Mouse (Mus musculus) midbrain, postnatal 0 days (tissue): Measurements from ENCODE around the gene Lrrc55. TPM values are rescaled to one million over a fixed set of nuclear protein-coding genes. Genes with fewer than 3 reads are reported as not detected.

Source experiments
- ATAC-seq: fragments of 200-750 bp; cut with Nextera tagmentation; 2 replicates; pipeline ENCODE4 v1.8.0; 2017; ENCODE audit warnings: moderate number of reproducible peaks, mild to moderate bottlenecking, moderate TSS enrichment, moderate library complexity; ENCODE audit not compliant: low FRiP score
- DNase-seq: peaks from one replicate; pipeline ENCODE4 v3.0.0-alpha.2; 2015; ENCODE audit warnings: low spot score
- H3K27ac ChIP-seq: fragments of 300-500 bp; sonication (generic); 2 replicates; pipeline ENCODE4 v1.5.1; 2014; ENCODE audit warnings: low read depth, mild to moderate bottlenecking, low read length, mixed read lengths
- H3K27me3 ChIP-seq: fragments of 300-500 bp; sonication (generic); 2 replicates; pipeline ENCODE4 v1.6.1; 2014; ENCODE audit warnings: low read length, control low read depth, mixed read lengths; ENCODE audit not compliant: insufficient read depth
- H3K36me3 ChIP-seq: fragments of 300-500 bp; sonication (generic); 2 replicates; pipeline ENCODE4 v1.6.1; 2014; ENCODE audit warnings: low read length, control low read depth, mixed read lengths; ENCODE audit not compliant: insufficient read depth
- H3K4me1 ChIP-seq: fragments of 300-500 bp; sonication (generic); 2 replicates; pipeline ENCODE4 v1.6.1; 2014; ENCODE audit warnings: mild to moderate bottlenecking, control low read depth, antibody characterized with exemption, low read length, mixed read lengths; ENCODE audit not compliant: insufficient read depth
- H3K4me2 ChIP-seq: fragments of 300-500 bp; sonication (generic); 2 replicates; pipeline ENCODE4 v1.6.1; 2014; ENCODE audit warnings: low read depth, mild to moderate bottlenecking, low read length, mixed read lengths; ENCODE audit not compliant: poor library complexity, severe bottlenecking
- H3K4me3 ChIP-seq: fragments of 300-500 bp; sonication (generic); 2 replicates; pipeline ENCODE4 v1.5.1; 2014; ENCODE audit warnings: low read depth, mild to moderate bottlenecking, low read length, moderate library complexity
- H3K9ac ChIP-seq: fragments of 300-500 bp; sonication (generic); replicated peaks from 2 replicates; pipeline ENCODE4 v1.6.1; 2014; ENCODE audit warnings: mild to moderate bottlenecking, low read length, moderate library complexity, mixed read lengths; ENCODE audit not compliant: poor library complexity, severe bottlenecking
- H3K9me3 ChIP-seq: fragments of 300-500 bp; sonication (generic); 2 replicates; pipeline ENCODE4 v1.6.1; 2016; ENCODE audit warnings: low read length, control low read depth
- CTCF ChIP-seq: IDR thresholded peaks from 2 replicates; pipeline ENCODE4 v1.5.1; 2016; ENCODE audit warnings: antibody characterized with exemption, mild to moderate bottlenecking
- WGBS: fragments of 180-500 bp; shearing (Covaris S2); extraction: QIAGEN DNeasy Blood & Tissue Kit; methylation state at CpG from one replicate; pipeline ENCODE4 v1.1.7; 2014; 5-methylcytosine and 5-hydroxymethylcytosine counted together
- polyA plus RNA-seq: library from polyadenylated mRNA; unstranded; fragments of >200 nt; fragmentation: Nextera tagmentation; extraction: Ambion mirVana; gene quantifications from 2 replicates; pipeline ENCODE4 v1.2.1, GENCODE M21; 2015
- total RNA-seq: library from RNA; depleted of rRNA; stranded (reverse); fragments of >200 nt; gene quantifications from 2 replicates; pipeline ENCODE4 v1.2.3, GENCODE M21; 2014; rRNA removed

The Lrrc55 gene
- total and polyA plus RNA-seq, 2 experiments from 2014 or later: 11.5 to 32.3 TPM

- Histone ChIP-seq H3K9ac (no peak overlapping the region), H3K9me3 (no peaks in the 10 kb centered on the region), H3K4me3 (no peak overlapping the region), H3K36me3 (no peaks in the 10 kb centered on the region), H3K27me3 (no peaks in the 10 kb centered on the region), H3K27ac (no peak overlapping the region), H3K4me1 (no peaks in the 10 kb centered on the region), H3K4me2 (no peak overlapping the region)
- ATAC-seq (no peak; the same call in 1 of the 2 replicates), DNase-seq (no peak)
- TF ChIP-seq CTCF: no peak
- 8% methylated on average over 1 of the region's 1 CpGs for WGBS
Measured at GRCm38 (mm10) chr2:85131724-85132123, 65.3 kb downstream of the Lrrc55 start.

- Histone ChIP-seq H3K4me2 (no peak overlapping the region), H3K9ac (no peak overlapping the region), H3K9me3 (no peaks in the 10 kb centered on the region), H3K36me3 (no peaks in the 10 kb centered on the region), H3K27me3 (no peaks in the 10 kb centered on the region), H3K27ac (no peak overlapping the region), H3K4me1 (no peaks in the 10 kb centered on the region), H3K4me3 (no peak overlapping the region)
- ATAC-seq (no peak), DNase-seq (no peak)
- TF ChIP-seq CTCF: no peak
- 40% methylated on average over 2 of the region's 2 CpGs for WGBS
Measured at GRCm38 (mm10) chr2:85131226-85131625, 65.8 kb downstream of the Lrrc55 start.

- H3K4me3 ChIP-seq: no peak overlapping the region
- no peak for DNase-seq
- no peak for TF ChIP-seq CTCF
- no peak overlapping the region for H3K27ac ChIP-seq
- H3K36me3 ChIP-seq: no peaks in the 10 kb centered on the region
- whole genome bisulfite sequencing: 50% methylated on average over 6 of the region's 6 CpGs
- H3K9ac ChIP-seq: no peak overlapping the region
- H3K9me3 ChIP-seq: no peaks in the 10 kb centered on the region
- ATAC-seq: no peak
- no peaks in the 10 kb centered on the region for H3K27me3 ChIP-seq
- H3K4me1 ChIP-seq: no peaks in the 10 kb centered on the region
- no peak overlapping the region for H3K4me2 ChIP-seq
Measured at GRCm38 (mm10) chr2:85129496-85129971, 67.5 kb downstream of the Lrrc55 start.

GRCm38 (mm10) chr2:85123869-85124535 lies 73.0 kb downstream of the Lrrc55 start:
- H3K4me1 ChIP-seq: no peaks in the 10 kb centered on the region
- H3K4me3 ChIP-seq: no peak overlapping the region
- 39% methylated on average over 1 of the region's 1 CpGs for WGBS
- no peaks in the 10 kb centered on the region for H3K27me3 ChIP-seq
- DNase-seq: peak; percentile 90
- peak; percentile 93 for ATAC-seq
- H3K9me3 ChIP-seq: no peaks in the 10 kb centered on the region
- H3K9ac ChIP-seq: no peak overlapping the region
- no peak overlapping the region for H3K27ac ChIP-seq
- no peaks in the 10 kb centered on the region for H3K36me3 ChIP-seq
- peak; percentile 94 for TF ChIP-seq CTCF
- no peak overlapping the region for H3K4me2 ChIP-seq

GRCm38 (mm10) chr2:85123187-85123868 lies 73.7 kb downstream of the Lrrc55 start:
- peak; percentile 92 for TF ChIP-seq CTCF
- Histone ChIP-seq H3K27ac (no peak overlapping the region), H3K4me3 (no peak overlapping the region), H3K36me3 (no peaks in the 10 kb centered on the region), H3K9ac (no peak overlapping the region), H3K4me2 (no peak overlapping the region), H3K4me1 (no peaks in the 10 kb centered on the region), H3K9me3 (no peaks in the 10 kb centered on the region), H3K27me3 (no peaks in the 10 kb centered on the region)
- ATAC-seq (peak; percentile 71; the same call in 1 of the 2 replicates), DNase-seq (peak; percentile 91)
- 24% methylated on average over 5 of the region's 5 CpGs for WGBS

Other genes starting within 250 kb of the Lrrc55 start
- not detected in 2 replicates for gene Prg2, start 216.7 kb downstream of the Lrrc55 start, total RNA-seq
- not detected in 2 replicates for gene Prg2, start 216.7 kb downstream of the Lrrc55 start, polyA plus RNA-seq
- not detected in 2 replicates for gene Prg3, start 209.0 kb downstream of the Lrrc55 start, total RNA-seq
- gene Prg3, start 209.0 kb downstream of the Lrrc55 start, polyA plus RNA-seq: not detected in 2 replicates
- gene Ssrp1, start 160.0 kb downstream of the Lrrc55 start, total RNA-seq: 137 and 153 TPM in 2 replicates
- gene Ssrp1, start 160.0 kb downstream of the Lrrc55 start, polyA plus RNA-seq: 123 TPM in 2 replicates
- 0.14 and 2.7 TPM in 2 replicates for gene P2rx3, start 159.7 kb downstream of the Lrrc55 start, total RNA-seq
- gene P2rx3, start 159.7 kb downstream of the Lrrc55 start, polyA plus RNA-seq: 0.48 and 0.88 TPM in 2 replicates
- 86.8 and 102 TPM in 2 replicates for gene Tnks1bp1, start 149.2 kb downstream of the Lrrc55 start, total RNA-seq
- gene Tnks1bp1, start 149.2 kb downstream of the Lrrc55 start, polyA plus RNA-seq: 18.0 and 18.8 TPM in 2 replicates
- gene Aplnr, start 61.0 kb downstream of the Lrrc55 start, total RNA-seq: 17.4 and 22.4 TPM in 2 replicates
- 19.3 and 21.3 TPM in 2 replicates for gene Aplnr, start 61.0 kb downstream of the Lrrc55 start, polyA plus RNA-seq
- not detected in 2 replicates for gene Olfr987, start 142.1 kb upstream of the Lrrc55 start, total RNA-seq
- gene Olfr987, start 142.1 kb upstream of the Lrrc55 start, polyA plus RNA-seq: not detected in 2 replicates
- not detected in 2 replicates for gene Olfr988, start 166.0 kb upstream of the Lrrc55 start, total RNA-seq
- not detected in 2 replicates for gene Olfr988, start 166.0 kb upstream of the Lrrc55 start, polyA plus RNA-seq
- not detected in 2 replicates for gene Olfr992, start 212.3 kb upstream of the Lrrc55 start, total RNA-seq
- not detected in 2 replicates for gene Olfr992, start 212.3 kb upstream of the Lrrc55 start, polyA plus RNA-seq
- gene Olfr993, start 217.7 kb upstream of the Lrrc55 start, total RNA-seq: not detected in 2 replicates
- not detected in 2 replicates for gene Olfr993, start 217.7 kb upstream of the Lrrc55 start, polyA plus RNA-seq
- not detected in 2 replicates for gene Olfr994, start 239.3 kb upstream of the Lrrc55 start, total RNA-seq
- not detected in 2 replicates for gene Olfr994, start 239.3 kb upstream of the Lrrc55 start, polyA plus RNA-seq
- not detected in 2 replicates for gene Olfr995, start 246.4 kb upstream of the Lrrc55 start, total RNA-seq
- gene Olfr995, start 246.4 kb upstream of the Lrrc55 start, polyA plus RNA-seq: not detected in 2 replicates